Mouse (Mus musculus) heart, embryonic 15.5 days (tissue): ENCODE data around the gene Cdc42bpg. TPM values are rescaled to one million over a fixed set of nuclear protein-coding genes. Genes with fewer than 3 reads are reported as not detected.

Experiments used
- ATAC-seq: fragments of 200-750 bp; cut with Nextera tagmentation; replicated peaks from 2 replicates; pipeline ENCODE4 v1.8.0; 2017; ENCODE audit warnings: low read depth, moderate TSS enrichment; ENCODE audit not compliant: insufficient number of reproducible peaks, insufficient read depth, low FRiP score
- H3K27ac ChIP-seq: fragments of 300-500 bp; sonication (generic); 2 replicates; pipeline ENCODE4 v1.5.1; 2015; ENCODE audit warnings: mild to moderate bottlenecking, inconsistent platforms
- H3K27me3 ChIP-seq: fragments of 300-500 bp; sonication (generic); 2 replicates; pipeline ENCODE4 v1.6.1; 2015; ENCODE audit warnings: inconsistent platforms
- H3K36me3 ChIP-seq: fragments of 300-500 bp; sonication (generic); 2 replicates; pipeline ENCODE4 v1.6.1; 2015; ENCODE audit warnings: mild to moderate bottlenecking, inconsistent platforms
- H3K4me1 ChIP-seq: fragments of 300-500 bp; sonication (generic); replicated peaks from 2 replicates; pipeline ENCODE4 v1.6.1; 2015; ENCODE audit warnings: inconsistent platforms
- H3K4me2 ChIP-seq: fragments of 300-500 bp; sonication (generic); 2 replicates; pipeline ENCODE4 v1.6.1; 2015; ENCODE audit warnings: inconsistent platforms, mild to moderate bottlenecking, moderate library complexity
- H3K4me3 ChIP-seq: fragments of 300-500 bp; sonication (generic); 2 replicates; pipeline ENCODE4 v1.5.1; 2015; ENCODE audit warnings: mild to moderate bottlenecking, inconsistent platforms
- H3K9ac ChIP-seq: fragments of 300-500 bp; sonication (generic); 2 replicates; pipeline ENCODE4 v1.6.1; 2015; ENCODE audit warnings: mild to moderate bottlenecking, inconsistent platforms
- H3K9me3 ChIP-seq: fragments of 300-500 bp; sonication (generic); replicated peaks from 2 replicates; pipeline ENCODE4 v1.6.1; 2016; ENCODE audit warnings: inconsistent platforms
- whole genome bisulfite sequencing: fragments of 180-500 bp; shearing (Covaris S2); methylation state at CpG from one replicate; pipeline ENCODE4 v1.1.7; 2015; ENCODE audit warnings: mixed read lengths; 5-methylcytosine and 5-hydroxymethylcytosine counted together
- polyA plus RNA-seq: library from polyadenylated mRNA; unstranded; fragments of >200 nt; fragmentation: Nextera tagmentation; extraction: Ambion mirVana; gene quantifications from 2 replicates; pipeline ENCODE4 v1.2.1, GENCODE M21; 2015

Gene Cdc42bpg
- polyA plus RNA-seq, 1 experiment from 2014 or later, result 0.30 TPM

- peak overlapping the region; percentile 86 for H3K4me3 ChIP-seq
- no peaks in the 10 kb centered on the region for H3K9me3 ChIP-seq
- H3K4me1 ChIP-seq, result peaks cover 44% of the 10 kb centered on the region
- peak overlapping the region; percentile 79; the same call in 1 of the 2 replicates for H3K9ac ChIP-seq
- H3K36me3 ChIP-seq, result peaks cover 49% of the 10 kb centered on the region
- H3K4me2 ChIP-seq, result peak overlapping the region; percentile 98
- no peaks in the 10 kb centered on the region for H3K27me3 ChIP-seq
- WGBS, result 69% methylated on average over 5 of the region's 5 CpGs
- H3K27ac ChIP-seq, result 0 out of 2 replicates have a peak overlapping the region, but pooled peaks have one; percentile 15
- ATAC-seq, result no peak
Measured at GRCm38 (mm10) chr19:6342276-6342933, 36.1 kb downstream of the Cdc42bpg start.

DNA sequence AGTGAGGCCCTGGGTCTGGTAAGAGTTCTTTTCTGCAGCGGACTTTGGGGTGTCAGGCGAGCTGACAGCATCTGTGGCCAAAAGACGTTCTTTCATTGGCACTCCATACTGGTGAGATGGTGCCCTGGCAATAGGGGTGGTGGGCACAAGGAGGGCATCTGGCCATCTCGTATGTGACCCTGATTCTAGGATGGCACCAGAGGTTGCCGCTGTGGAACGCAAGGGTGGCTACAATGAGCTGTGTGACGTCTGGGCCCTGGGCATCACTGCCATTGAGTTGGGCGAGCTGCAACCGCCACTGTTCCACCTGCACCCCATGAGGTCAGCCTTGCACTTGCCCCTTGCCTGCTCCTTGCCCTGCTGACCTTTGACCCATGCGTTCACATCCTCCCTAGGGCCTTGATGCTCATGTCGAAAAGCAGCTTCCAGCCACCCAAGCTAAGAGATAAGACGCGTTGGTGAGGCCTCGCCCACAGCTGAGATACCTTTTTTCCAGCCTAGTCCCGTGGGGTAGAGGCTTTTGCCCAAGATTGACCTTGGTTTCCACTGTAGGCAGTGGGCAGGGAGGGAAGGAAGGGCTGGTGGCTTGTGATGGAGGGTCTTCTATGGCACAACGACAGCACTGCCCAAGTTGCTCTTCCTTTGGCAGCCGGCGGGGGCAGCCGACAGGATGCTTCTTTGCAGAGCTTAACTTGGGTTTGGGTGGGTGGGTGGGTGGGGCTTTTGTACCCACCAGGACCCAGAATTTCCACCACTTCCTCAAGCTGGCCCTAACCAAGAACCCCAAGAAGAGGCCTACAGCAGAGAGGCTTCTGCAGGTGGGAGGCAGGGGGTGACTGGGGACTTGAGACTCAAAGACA is 37.0 kb downstream of the Cdc42bpg start:
- Histone ChIP-seq H3K4me1 (peaks cover 44% of the 10 kb centered on the region), H3K9ac (no peak overlapping the region), H3K27ac (no peak overlapping the region), H3K27me3 (no peaks in the 10 kb centered on the region), H3K4me3 (no peak overlapping the region), H3K4me2 (no peak overlapping the region), H3K36me3 (peaks cover 41% of the 10 kb centered on the region), H3K9me3 (no peaks in the 10 kb centered on the region)
- ATAC-seq, result no peak
- WGBS, result 80% methylated on average over 19 of the region's 19 CpGs

GRCm38 (mm10) chr19:6343996-6344395 is 37.7 kb downstream of the Cdc42bpg start:
- Histone ChIP-seq H3K27ac (no peak overlapping the region), H3K9me3 (no peaks in the 10 kb centered on the region), H3K36me3 (peaks cover 34% of the 10 kb centered on the region), H3K4me2 (no peak overlapping the region), H3K4me1 (peaks cover 50% of the 10 kb centered on the region), H3K9ac (no peak overlapping the region), H3K4me3 (no peak overlapping the region), H3K27me3 (no peaks in the 10 kb centered on the region)
- 79% methylated on average over 5 of the region's 5 CpGs for WGBS
- no peak for ATAC-seq

DNA sequence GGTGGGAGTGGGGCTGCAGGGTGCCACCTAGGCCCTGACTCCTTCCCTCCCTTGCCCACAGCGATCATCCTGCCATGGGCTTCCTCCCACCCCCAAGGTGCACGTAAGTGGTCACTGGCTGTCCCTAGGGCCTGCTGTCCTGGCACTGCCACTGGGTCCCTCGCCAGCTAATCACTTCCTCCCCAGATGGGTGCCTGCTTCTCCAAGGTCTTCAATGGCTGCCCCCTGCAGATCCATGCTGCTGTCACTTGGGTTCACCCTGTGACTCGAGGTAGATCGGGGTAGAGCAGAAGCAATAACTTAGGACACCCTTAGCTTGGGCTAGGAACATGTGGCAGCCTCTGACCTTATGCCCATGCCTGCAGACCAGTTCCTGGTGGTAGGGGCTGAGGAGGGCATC is 39.8 kb downstream of the Cdc42bpg start:
- Histone ChIP-seq H3K4me1 (peaks cover 44% of the 10 kb centered on the region), H3K36me3 (peaks cover 21% of the 10 kb centered on the region), H3K9ac (no peak overlapping the region), H3K4me2 (no peak overlapping the region), H3K9me3 (no peaks in the 10 kb centered on the region), H3K27me3 (no peaks in the 10 kb centered on the region), H3K27ac (no peak overlapping the region), H3K4me3 (no peak overlapping the region)
- 83% methylated on average over 5 of the region's 5 CpGs for WGBS
- ATAC-seq, result no peak

GRCm38 (mm10) chr19:6346661-6347060 is 40.4 kb downstream of the Cdc42bpg start:
- 74% methylated on average over 10 of the region's 10 CpGs for WGBS
- H3K27ac ChIP-seq, result no peak overlapping the region
- no peak for ATAC-seq
- no peak overlapping the region for H3K4me3 ChIP-seq
- H3K27me3 ChIP-seq, result no peaks in the 10 kb centered on the region
- H3K9me3 ChIP-seq, result no peaks in the 10 kb centered on the region
- peaks cover 45% of the 10 kb centered on the region for H3K4me1 ChIP-seq
- no peak overlapping the region for H3K9ac ChIP-seq
- peaks cover 21% of the 10 kb centered on the region for H3K36me3 ChIP-seq
- no peak overlapping the region for H3K4me2 ChIP-seq

DNA sequence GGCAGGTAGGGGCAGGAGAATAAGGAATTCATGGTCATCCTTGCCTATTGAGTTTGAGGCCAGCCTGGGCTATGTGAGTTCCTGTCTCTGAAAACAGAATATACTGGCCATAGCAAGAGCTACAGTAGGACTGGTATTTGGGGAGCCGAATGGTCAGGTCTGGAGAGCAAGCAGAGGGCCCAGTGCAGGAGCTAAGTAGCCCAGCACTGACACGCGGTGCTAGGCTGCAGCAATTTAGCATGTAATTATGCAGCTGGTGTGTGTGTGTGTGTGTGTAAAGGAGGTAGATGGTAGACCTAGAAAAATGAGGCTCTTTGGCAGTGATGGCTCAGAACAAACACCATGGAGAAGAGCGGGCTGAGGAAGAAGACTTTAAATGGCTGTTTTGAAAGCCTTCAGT is 41.4 kb downstream of the Cdc42bpg start:
- Histone ChIP-seq H3K4me2 (no peak overlapping the region), H3K9me3 (no peaks in the 10 kb centered on the region), H3K36me3 (peaks cover 21% of the 10 kb centered on the region), H3K4me3 (no peak overlapping the region), H3K4me1 (peaks cover 37% of the 10 kb centered on the region), H3K9ac (no peak overlapping the region), H3K27ac (no peak overlapping the region), H3K27me3 (no peaks in the 10 kb centered on the region)
- 92% methylated on average over 4 of the region's 4 CpGs for WGBS
- no peak for ATAC-seq

GRCm38 (mm10) chr19:6348717-6349116 is 42.5 kb downstream of the Cdc42bpg start:
- H3K4me1 ChIP-seq, result peaks cover 30% of the 10 kb centered on the region
- H3K27ac ChIP-seq, result peak overlapping the region; percentile 59
- H3K4me2 ChIP-seq, result no peak overlapping the region
- WGBS, result 38% methylated on average over 9 of the region's 9 CpGs
- 0 out of 2 replicates have a peak overlapping the region, but pooled peaks have one; percentile 8 for H3K9ac ChIP-seq
- no peak for ATAC-seq
- H3K36me3 ChIP-seq, result peaks cover 21% of the 10 kb centered on the region
- H3K9me3 ChIP-seq, result no peaks in the 10 kb centered on the region
- no peak overlapping the region for H3K4me3 ChIP-seq
- H3K27me3 ChIP-seq, result no peaks in the 10 kb centered on the region

DNA sequence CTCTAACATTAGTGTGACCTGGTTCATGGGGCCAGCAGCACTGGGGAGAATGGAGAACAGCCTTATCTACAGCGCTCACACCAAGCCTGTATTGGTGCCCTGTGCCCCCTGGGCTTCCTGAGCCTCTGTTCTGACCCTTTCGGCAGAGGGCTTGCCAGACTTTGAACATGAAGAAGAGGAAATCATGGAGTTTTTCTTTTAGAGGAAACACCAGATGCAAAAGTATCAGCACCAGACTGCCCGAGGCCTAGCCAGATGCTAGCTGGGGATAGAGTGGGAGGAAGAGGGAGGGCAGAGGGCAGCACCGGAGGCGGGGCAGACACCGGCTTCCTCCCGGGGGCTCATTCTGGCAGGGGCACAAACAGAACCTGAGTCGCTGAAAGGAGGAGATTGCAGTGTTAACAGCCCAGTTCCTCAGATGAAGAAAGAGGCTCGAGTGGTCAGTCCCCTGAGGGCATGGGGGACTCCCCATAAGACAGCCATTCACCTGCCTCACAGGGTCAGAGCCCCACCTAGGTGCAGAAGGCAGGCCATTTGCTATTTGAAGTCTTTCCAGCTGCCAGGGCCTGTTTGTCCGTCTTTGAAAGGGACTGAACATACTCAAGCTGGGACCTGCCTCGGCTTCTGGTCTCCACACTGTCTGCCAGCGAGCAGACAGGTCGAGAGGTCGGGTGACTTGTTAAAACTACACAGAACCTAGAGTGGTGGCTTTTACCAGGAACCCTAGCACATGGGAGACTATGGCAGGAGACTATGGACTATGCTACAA is 43.1 kb downstream of the Cdc42bpg start:
- Histone ChIP-seq H3K4me2 (no peak overlapping the region), H3K27ac (peak overlapping the region; percentile 59), H3K9ac (0 out of 2 replicates have a peak overlapping the region, but pooled peaks have one; percentile 8), H3K9me3 (no peaks in the 10 kb centered on the region), H3K4me1 (peaks cover 30% of the 10 kb centered on the region), H3K4me3 (no peak overlapping the region), H3K36me3 (peaks cover 21% of the 10 kb centered on the region), H3K27me3 (no peaks in the 10 kb centered on the region)
- 38% methylated on average over 14 of the region's 14 CpGs for WGBS
- peak; percentile 37 for ATAC-seq

DNA sequence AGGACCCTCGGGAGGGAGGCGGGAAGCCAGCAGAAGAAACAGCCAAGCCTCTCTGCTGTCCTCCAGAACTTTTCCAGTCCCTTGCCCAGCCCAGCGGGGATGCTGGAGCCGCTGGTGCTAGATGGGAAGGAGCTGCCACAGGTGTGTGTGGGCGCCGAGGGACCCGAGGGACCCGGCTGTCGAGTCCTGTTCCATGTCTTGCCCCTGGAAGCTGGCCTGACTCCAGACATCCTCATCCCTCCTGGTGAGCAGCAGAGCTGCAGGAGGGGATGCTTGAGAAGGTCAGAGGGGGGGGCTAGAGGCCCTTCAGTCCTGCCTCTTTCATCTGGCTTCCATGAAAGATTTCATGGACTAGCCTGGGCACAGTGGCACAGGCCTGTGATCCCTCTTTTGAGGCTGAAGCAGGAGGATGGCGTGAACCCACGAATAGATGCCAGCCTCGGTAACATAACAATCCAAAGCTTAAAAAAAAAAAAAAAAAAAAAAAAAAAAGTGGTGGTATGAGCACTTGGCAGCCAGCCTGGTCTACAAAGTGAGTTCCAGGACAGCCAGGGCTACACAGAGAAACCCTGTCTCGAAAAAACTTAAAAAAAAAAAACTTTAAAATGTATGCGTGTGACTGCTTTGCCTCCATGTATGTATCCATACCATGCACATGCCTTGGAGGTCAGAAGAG is 45.3 kb downstream of the Cdc42bpg start:
- no peak for ATAC-seq
- Histone ChIP-seq H3K27me3 (no peaks in the 10 kb centered on the region), H3K27ac (no peak overlapping the region), H3K36me3 (peaks cover 7% of the 10 kb centered on the region; the same call in 1 of the 2 replicates), H3K4me1 (peaks cover 23% of the 10 kb centered on the region), H3K4me2 (no peak overlapping the region), H3K4me3 (no peak overlapping the region), H3K9me3 (no peaks in the 10 kb centered on the region), H3K9ac (no peak overlapping the region)
- 55% methylated on average over 14 of the region's 14 CpGs for WGBS

DNA sequence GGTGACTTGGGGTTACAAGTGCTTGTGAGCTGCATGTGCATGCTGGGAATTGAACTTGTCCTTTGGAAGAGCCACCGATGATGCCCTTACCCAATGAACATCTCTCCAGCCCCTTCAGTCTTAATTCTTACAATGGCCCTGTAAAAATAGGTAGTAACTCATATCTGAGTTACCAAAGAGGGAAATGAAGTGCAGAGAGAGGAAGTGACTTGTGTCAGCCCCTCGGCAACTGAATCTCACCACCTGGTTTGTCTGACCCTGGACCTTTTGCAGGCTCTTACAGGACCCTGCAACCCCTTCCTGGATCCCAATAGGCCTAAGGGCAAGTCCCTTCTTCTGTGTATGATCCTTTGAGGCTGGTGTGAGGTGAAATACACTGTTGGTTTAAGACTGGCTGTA is 45.9 kb downstream of the Cdc42bpg start:
- Histone ChIP-seq H3K4me3 (no peak overlapping the region), H3K9me3 (no peaks in the 10 kb centered on the region), H3K27me3 (no peaks in the 10 kb centered on the region), H3K9ac (no peak overlapping the region), H3K4me1 (peaks cover 23% of the 10 kb centered on the region), H3K27ac (no peak overlapping the region), H3K36me3 (0 out of 2 replicates have a peak, but pooled peaks cover 4% of the 10 kb centered on the region), H3K4me2 (no peak overlapping the region)
- 76% methylated on average over 2 of the region's 2 CpGs for WGBS
- ATAC-seq, result no peak
